Mouse (Mus musculus) heart, postnatal 14 days (tissue): ENCODE data around the gene C2cd4c. TPM values are rescaled to one million over a fixed set of nuclear protein-coding genes. Genes with fewer than 3 reads are reported as not detected.
A peak's percentile ranks its signal among the peaks of the same experiment; 100 is the strongest.

ENCODE experiments used
- DNase-seq, 2 experiments: peaks; one replicate each; pipeline ENCODE4 v3.0.0; 2021 to 2022
- intact Hi-C: fragments of 180-260 bp; cut with DNase I; formaldehyde crosslinking; loops from one replicate; pipeline ENCODE4 v1.15.1; 2025
- total RNA-seq, 2 experiments: library from RNA; stranded (reverse); gene quantifications; 2 replicates each; pipeline ENCODE4 v1.2.3; 2021

The C2cd4c gene
- total RNA-seq, 2 experiments from 2014 or later, result not detected

DNA sequence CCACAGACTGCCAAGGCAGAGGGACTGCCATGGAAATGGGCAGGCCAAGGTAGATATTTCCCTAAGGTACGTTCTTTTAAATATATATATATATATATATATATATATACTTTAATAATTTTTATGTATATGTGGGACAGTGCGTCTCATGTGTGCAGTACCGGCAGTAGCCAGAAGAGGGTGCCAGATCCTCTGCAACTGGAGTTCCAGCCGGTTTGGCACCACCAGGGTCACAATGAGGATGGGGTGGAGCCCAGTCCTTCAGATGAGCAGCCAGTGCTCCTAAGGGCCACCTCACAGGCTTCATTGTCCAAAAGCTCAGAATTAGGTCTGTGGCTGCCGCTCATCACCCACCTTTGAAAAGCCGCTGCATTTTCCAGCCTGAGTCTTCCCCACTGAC is 33.0 kb downstream of the C2cd4c start:
- peak in 1 of 2 experiments; percentile 53 for DNase-seq
- intact Hi-C loops, result no loop called here

DNA sequence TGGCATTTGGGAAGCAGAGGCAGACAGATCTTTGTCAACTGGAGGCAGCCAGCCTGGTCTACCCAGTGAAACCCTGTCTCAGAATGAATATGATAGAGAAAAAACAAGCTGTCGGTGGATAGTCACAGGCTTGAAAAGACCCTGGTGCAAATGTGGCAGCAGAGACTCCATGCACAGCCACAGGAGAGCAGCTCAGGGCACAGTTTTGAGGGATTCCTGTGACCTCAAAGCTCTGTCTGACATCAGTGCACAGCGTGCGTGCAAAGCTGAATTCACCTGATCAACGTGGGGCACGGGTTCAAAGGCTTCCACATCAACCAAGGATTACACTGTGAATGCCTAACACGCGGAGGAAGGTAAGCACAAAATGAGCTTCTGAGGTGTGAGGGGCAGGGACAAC is 33.5 kb downstream of the C2cd4c start:
- DNase-seq, result no peak
- intact Hi-C loops, result no loop called here

DNA sequence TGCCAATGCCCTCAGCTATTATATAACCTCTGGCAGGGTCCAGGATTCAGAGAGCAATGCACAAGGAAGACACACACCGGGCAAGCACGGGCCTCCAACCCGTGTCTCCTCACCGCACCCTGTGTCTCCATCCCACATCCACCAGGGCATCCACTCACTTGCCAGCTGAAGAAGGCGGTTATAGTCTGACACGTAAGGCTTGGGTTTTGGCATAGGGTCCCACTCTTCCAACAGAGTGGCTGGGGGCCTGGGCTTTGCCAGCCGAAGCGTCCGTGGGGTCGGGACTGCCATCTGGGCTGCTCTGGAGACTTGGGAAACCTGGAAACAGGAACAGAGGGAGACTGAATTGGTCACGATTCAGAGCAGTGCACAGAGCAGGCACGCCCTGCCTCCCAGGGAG is 34.0 kb downstream of the C2cd4c start:
- intact Hi-C loops, result no loop called here
- no peak for DNase-seq

DNA sequence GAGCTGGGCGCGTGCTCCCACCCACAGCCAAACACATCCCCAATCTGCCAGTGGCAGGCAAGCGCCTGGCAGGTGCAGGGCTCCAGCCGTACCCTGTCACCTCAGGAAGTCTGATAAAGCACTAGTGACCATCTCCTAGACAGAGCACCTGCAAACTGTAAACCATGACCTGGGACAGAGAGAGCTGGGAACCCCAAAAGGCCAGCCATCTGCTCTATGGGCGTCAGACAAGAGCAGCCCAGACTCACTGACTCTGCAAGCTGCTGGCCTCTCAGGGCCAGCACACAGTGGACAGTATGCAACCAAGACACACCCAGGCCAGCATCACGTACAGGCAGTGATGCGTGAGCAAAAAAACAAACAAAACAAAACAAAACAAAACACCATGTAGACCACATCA is 34.9 kb downstream of the C2cd4c start:
- no peak for DNase-seq
- intact Hi-C loops, result no loop called here

DNA sequence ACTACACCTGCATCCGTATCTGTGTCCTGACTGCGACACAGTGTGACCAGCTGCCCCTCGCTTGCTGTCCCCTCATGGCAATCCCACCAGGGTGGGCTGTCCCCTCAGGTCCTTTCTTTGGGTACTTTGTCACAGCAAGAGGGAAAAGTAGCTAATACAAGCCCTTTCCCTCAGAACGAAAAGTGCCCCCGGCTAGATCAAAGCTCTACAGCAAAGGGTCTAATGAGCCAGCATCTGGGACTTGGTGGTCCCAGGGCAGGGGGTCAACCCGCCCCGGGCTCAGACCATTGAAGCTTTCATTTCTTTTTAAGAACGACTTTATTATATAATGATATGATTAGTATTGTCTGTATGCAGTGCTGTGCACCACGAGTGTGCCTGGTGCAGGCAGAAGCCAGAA is 35.5 kb downstream of the C2cd4c start:
- intact Hi-C loops, result no loop called here
- DNase-seq, result no peak

DNA sequence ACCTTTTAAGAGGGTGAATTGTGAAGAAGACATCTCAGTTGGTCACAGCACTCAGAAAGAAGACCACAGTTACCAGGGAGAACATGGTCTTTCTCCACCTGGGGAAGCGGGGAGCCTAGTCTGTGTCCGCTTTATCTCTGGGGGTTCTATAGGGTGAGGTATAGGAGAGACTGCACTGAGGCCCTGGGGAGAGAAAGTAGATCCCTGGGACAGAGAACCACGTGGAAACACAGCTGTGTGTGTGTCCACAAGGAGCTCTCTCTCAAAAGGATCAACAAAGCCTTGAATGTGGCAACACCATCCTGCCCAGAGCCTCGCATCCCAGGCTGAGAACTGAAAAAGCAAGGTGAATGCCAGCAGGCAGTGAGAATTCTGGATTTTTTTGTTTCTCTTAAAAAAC is 36.4 kb downstream of the C2cd4c start:
- intact Hi-C loops, result no loop called here
- no peak for DNase-seq

DNA sequence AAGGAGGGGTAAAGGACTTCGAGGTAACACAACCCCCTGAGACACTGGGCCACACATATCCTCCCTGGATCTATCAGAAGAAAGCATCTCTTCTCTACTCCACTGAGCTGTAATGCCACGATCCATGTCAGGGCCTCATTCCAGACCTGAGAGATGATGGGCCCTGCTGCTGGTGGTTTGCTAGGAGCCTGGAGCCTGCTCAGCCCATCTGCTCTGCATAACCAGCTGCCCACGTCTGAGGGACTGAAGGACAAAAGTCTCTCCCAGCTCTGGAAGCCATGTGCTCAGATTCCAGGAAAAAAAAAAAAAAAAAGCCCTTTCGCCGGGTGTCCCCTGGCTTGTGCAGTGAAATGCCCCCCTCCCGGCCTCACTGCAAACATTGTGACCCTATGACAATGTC is 38.1 kb downstream of the C2cd4c start:
- intact Hi-C loops, result no loop called here

DNA sequence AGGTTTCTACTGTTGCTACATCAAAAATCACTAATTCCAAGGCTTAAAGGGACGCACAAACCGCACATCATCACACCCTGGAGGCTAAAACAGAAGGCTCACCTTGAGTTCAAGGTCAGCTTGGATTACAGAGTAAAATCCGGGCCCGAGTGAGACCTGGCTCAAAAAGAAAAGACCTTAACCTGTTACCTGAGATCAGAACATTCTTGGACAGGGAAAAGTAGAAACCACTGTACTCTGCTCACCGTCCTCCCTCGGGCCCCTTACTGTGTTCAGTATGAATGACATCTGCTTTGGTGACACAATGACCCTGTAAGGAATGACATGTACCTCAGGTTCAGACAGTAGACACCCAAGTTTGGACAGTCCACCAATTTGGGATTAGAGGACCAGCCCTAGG is 39.0 kb downstream of the C2cd4c start:
- DNase-seq, result no peak

More for the DNA sequence above, 38.1 kb downstream of the C2cd4c start:
- no peak for DNase-seq

DNA sequence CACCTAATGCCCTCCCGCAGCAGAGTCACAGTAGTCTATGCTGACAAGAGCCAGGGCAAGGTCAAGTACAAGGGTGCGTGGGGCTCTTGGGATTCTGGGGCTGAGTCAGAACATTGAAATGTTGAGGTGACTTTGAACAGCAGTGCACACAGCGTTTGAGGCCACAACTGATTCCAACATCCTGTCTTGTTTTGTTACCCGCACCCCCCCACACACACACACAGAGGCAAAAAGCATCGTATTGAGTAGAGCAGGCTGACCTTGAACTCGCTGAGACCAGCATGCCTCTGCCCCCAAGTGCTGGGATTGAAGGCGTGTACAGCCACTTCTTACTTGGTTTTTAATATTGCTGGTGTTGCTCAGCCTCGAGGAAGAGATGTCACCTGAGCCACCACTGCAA is 39.5 kb downstream of the C2cd4c start:
- intact Hi-C loops, result no loop called here
- no peak for DNase-seq

More for the DNA sequence above, 39.0 kb downstream of the C2cd4c start:
- intact Hi-C loops, result no loop called here

DNA sequence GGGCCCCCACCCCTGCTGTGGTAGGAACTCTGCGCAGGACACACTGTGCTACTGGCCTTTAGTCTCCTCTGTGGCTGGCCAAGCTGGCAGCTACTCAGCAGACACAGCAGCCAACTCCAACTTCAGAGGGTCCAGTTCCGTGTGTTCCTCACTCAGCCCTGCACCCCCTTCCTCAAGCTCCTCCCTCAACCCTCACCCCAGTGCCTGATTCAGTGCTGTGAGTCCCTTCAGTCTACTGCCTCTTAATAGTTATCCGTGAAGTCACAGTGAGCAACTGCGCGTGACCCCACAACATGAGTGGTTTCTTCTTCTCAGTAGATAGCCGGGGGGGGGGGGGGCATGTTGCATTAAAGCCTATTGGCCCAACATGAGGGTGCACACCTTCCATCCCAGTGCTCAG is 40.2 kb downstream of the C2cd4c start:
- DNase-seq, result no peak
- intact Hi-C loops, result no loop called here

DNA sequence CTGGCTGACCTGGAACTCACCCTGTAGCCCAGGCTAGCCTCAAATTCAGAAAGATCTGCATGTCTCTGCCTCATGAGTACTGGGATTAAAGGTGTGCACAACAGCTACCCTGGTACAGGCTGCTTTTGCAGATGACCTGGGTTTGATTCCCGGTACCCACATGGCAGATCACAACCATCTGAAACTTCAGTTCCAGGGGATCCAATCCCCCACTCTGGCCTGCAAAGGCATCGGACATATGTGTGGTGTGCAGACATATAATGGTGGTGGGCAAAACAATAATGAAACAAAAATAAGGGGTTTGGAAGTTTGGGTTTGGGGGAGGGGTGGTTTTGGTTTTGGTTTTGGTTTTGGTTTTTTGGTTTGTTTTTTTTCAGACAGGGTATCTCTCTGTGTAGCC is 42.5 kb downstream of the C2cd4c start:
- intact Hi-C loops, result no loop called here
- no peak for DNase-seq

DNA sequence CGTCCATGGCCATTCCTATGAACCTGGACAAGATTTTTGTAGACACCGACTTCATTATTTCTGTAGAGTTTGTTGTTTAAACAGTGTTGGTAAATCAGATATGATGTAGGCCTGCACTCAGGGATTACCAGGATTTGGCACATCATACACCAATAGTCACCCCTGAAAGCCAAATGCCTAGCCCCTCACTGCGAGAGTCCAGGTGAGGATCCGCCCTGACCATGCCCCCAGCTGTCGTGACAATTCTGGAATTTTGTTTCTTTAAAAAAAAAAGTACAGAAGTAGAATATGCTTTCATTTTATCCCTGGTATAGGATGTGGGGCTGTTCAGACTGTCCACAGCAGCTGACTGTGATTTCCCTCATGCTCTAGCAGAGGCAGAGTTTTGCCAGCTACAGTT is 43.9 kb downstream of the C2cd4c start:
- intact Hi-C loops, result no loop called here

DNA sequence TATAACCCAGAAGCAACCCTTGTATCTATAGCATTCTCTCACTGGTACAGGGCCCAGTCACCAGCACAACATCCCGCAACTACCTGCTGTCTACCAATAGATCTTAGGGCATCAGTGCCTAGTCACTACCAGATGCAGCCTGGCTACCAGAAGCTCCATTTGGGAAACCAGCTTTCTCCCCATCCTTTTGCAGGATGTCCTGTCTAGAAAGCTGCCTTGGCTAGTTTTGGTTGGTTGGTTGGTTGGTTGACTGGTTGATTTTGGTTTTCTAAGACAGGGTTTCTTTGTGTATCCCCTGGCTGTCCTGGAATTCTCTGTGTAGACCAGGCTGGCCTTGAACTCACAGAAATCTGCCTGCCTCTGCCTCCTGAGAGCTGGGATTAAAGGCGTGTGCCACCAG is 54.1 kb downstream of the C2cd4c start:
- DNase-seq, result no peak
- intact Hi-C loops, result no loop called here

More for the DNA sequence above, 43.9 kb downstream of the C2cd4c start:
- DNase-seq, result no peak

DNA sequence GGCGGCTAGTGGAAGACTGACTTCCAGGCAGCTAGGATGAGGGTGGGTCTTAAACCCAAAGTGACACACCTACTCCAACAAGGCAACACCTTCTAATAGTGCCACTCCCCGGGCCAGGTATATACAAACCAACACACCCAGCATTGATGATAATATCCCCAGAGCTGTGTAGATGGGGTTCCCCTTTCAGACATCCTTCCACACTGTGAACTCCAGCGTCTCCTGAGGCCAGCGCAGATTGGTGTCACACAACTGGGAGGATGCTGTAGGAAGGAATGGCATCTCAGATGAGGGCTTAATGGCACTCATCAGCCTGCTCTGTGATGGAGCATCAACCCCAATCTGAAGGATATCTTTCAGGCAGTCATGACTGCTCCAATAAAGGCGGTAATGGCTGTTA is 56.3 kb downstream of the C2cd4c start:
- intact Hi-C loops, result no loop called here
- DNase-seq, result no peak

DNA sequence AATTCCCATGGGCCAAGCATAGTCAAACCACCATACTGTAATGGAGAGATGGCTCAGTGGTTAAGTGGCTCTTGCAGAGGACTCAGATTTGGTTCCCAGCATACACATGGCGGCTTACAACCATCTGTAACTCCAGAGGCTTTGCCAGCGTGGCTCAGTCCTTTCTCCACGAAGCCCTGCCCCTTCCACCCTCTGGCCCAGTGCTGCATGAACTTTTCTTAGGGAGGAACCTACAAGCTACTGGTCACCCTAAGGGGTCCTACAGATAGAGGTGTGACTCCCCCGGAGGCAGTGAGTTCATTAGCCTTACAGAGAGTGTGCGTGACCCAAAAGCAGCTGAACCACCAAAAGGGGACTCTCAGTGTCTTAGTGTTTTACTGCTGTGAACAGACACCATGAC is 56.9 kb downstream of the C2cd4c start:
- intact Hi-C loops, result no loop called here
- no peak for DNase-seq

Other genes starting within 250 kb of the C2cd4c start
- gene Vmn2r83, start 145.3 kb downstream of the C2cd4c start, total RNA-seq, result not detected
- 1 to 10 TPM; 2.4 to 3.1 TPM for gene Plpp2, start 80.2 kb downstream of the C2cd4c start, total RNA-seq
- 10 to 100 TPM in 1 of 2 experiments, 1 to 10 TPM in 1; 9.2 to 12.4 TPM for gene Mier2, start 58.8 kb downstream of the C2cd4c start, total RNA-seq
- gene Theg, start 26.7 kb downstream of the C2cd4c start, total RNA-seq, result not detected
- gene Shc2, start 23.9 kb upstream of the C2cd4c start, total RNA-seq, result 1 to 10 TPM; 3.5 to 4.0 TPM
- not detected for gene Odf3l2, start 31.7 kb upstream of the C2cd4c start, total RNA-seq
- gene Madcam1, start 50.5 kb upstream of the C2cd4c start, total RNA-seq, result under 1 TPM in 1 of 2 experiments, not detected in 1; 0.37 TPM
- 10 to 100 TPM; 21.7 to 23.0 TPM for gene Tpgs1, start 55.3 kb upstream of the C2cd4c start, total RNA-seq
- gene Cdc34, start 68.2 kb upstream of the C2cd4c start, total RNA-seq, result 100 to 1,000 TPM; 158 to 159 TPM
- 1 to 10 TPM; 4.5 to 5.4 TPM for gene Gzmm, start 75.0 kb upstream of the C2cd4c start, total RNA-seq
- gene Bsg, start 90.5 kb upstream of the C2cd4c start, total RNA-seq, result 1,000 to 10,000 TPM; 1,285 to 1,330 TPM
- gene Hcn2, start 102.6 kb upstream of the C2cd4c start, total RNA-seq, result 10 to 100 TPM; 35.7 to 38.7 TPM
- gene Polrmt, start 132.6 kb upstream of the C2cd4c start, total RNA-seq, result 10 to 100 TPM; 45.3 to 46.8 TPM
- not detected for gene Fgf22, start 141.1 kb upstream of the C2cd4c start, total RNA-seq
- 10 to 100 TPM; 25.9 to 26.7 TPM for gene Rnf126, start 152.9 kb upstream of the C2cd4c start, total RNA-seq
- 1 to 10 TPM; 2.8 to 3.4 TPM for gene Fstl3, start 163.2 kb upstream of the C2cd4c start, total RNA-seq
- gene Prss57, start 176.9 kb upstream of the C2cd4c start, total RNA-seq, result under 1 TPM in 1 of 2 experiments, not detected in 1; 0.51 TPM
- 10 to 100 TPM; 71.8 to 86.5 TPM for gene Palm, start 179.5 kb upstream of the C2cd4c start, total RNA-seq
- gene Misp, start 207.0 kb upstream of the C2cd4c start, total RNA-seq, result under 1 TPM; 0.26 to 0.54 TPM
- gene Ptbp1, start 240.4 kb upstream of the C2cd4c start, total RNA-seq, result 10 to 100 TPM; 82.2 TPM